Mouse (Mus musculus) NIH3T3 (cell line): Measurements from ENCODE around the gene Mthfd2.
"Not testable (repeated sequence)": the region's sequence is repeated elsewhere in the genome, so short reads cannot be mapped to it uniquely, and the experiment has no call there.

Source experiments
- DNase-seq: peaks from one replicate; pipeline ENCODE4 v3.0.0-alpha.2; 2012; ENCODE audit warnings: low read depth

Mthfd2 gene

GRCm38 (mm10) chr6:83325525-83326393 is at the start of gene Mthfd2, which contains the start of gene Mob1a:
Gene Mthfd2 (minus strand): TSS chr6:83325908.
Gene Mob1a (plus strand): TSS chr6:83326016.
- peak; percentile 97 for DNase-seq

- DNase-seq = no peak
These were observed 48.1 kb upstream of the Mthfd2 start for GRCm38 (mm10) chr6:83373704-83374300.

DNA sequence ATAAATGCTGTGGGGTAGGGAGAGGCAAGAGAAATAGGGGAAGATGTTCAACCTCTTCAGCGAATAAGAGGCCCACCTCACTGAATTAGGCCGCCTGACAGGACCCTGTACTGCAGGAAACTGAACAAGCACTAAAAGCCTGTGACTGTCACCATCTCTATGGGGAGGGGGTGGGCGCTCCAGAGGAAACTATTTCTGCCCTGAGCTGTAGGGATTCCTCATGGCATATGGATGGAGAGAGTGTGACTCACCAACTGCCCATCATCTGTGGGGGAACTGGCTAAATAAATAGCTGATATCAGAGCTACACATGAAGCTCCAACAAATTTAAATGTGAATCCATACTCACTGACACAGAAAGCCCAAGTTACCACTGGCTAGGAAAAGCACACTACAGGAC is 45.6 kb upstream of the Mthfd2 start:
- DNase-seq = no peak

- DNase-seq = no peak
These were observed 44.7 kb upstream of the Mthfd2 start for GRCm38 (mm10) chr6:83370316-83370965.

- no peak for DNase-seq
These were observed 37.4 kb upstream of the Mthfd2 start for GRCm38 (mm10) chr6:83363075-83363474.

GRCm38 (mm10) chr6:83361523-83362248 is 36.0 kb upstream of the Mthfd2 start:
- no peak for DNase-seq

DNA sequence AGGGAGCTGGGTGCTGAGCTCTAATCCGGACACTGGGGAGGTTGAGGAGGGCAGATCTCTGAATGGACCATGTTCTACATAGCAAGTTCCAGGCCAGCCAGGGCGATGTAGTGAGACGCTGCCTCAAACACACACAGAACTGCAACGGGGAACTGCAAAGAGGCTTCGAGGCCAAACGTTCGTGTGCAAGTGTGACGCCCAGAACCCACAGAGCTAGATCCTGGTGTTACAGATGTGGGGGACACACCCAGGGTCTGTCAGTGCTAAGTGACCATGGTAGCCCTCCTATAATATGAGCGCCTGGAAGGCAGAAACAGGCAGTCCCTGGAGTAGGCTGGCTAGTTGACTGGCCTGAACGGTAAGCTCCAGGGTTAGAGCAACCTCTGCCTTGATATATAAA is 31.7 kb upstream of the Mthfd2 start:
- DNase-seq = no peak

- DNase-seq = peak; percentile 91
These were observed 30.9 kb upstream of the Mthfd2 start for GRCm38 (mm10) chr6:83356569-83357138.

GRCm38 (mm10) chr6:83354856-83355781 is 29.4 kb upstream of the Mthfd2 start:
- DNase-seq = no peak

- DNase-seq = no peak
These were observed 27.1 kb upstream of the Mthfd2 start for GRCm38 (mm10) chr6:83352666-83353410.

DNA sequence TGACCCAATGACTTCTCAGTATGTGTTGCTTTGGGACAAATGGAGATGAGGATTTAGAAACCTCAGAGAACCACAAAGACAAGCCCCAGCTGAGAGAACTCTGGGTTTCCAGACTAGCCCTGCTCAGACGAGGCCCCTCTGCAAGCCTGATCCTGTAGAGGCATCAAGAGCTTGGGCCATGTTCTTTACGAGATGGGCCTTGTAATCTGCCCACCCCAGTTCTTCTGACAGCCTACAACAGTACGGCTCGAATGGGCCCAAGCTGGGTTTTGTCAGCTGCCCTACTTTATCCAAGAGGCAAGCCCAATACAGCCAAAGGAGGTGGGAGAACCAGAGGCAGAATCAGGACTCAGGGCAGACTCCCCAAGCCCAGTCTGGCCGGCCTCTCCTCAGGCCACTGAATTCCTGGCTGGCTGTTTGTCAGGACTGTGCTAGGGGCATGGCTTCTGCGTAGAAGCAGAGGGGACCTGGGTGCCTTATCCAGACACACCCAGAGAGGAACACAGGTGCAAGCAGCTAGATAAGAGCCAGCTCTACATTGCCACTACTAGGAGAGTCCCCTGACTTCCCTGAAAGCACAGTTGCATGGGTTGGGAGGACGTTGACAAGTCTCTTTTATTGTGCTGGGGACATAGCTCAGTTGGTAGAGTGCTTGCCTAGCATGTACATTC is 25.9 kb upstream of the Mthfd2 start:
- no peak for DNase-seq

GRCm38 (mm10) chr6:83350851-83351405 is 25.2 kb upstream of the Mthfd2 start:
- DNase-seq = no peak

DNA sequence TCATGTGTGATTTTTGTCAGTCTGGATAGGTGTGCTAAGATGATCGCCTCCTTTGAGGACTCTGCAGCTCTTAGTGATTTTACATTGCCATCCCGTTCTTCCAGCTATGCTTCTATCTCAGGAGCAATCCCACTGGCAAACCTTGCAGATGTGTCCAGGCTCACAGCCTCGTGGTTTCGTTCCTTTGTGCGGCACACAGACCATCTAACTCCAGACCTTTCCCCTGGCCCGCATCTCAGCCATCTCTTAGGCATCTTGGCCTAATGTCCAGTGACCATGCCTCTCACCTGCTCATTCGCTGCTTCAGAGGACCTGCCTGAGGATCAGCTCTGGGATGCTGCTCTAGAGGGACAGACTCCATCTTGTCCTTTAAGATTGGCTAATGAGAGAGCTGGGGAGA is 24.5 kb upstream of the Mthfd2 start:
- DNase-seq = no peak

GRCm38 (mm10) chr6:83349274-83349958 is 23.7 kb upstream of the Mthfd2 start:
- peak; percentile 89 for DNase-seq

GRCm38 (mm10) chr6:83348873-83349272 is 23.2 kb upstream of the Mthfd2 start, which contains the start of gene Bola3:
Gene Bola3 (plus strand): TSS chr6:83349147.
- no peak for DNase-seq

- peak; percentile 45 for DNase-seq
These were observed 22.2 kb upstream of the Mthfd2 start for GRCm38 (mm10) chr6:83347916-83348315.

- DNase-seq = not testable (repeated sequence)
These were observed 19.6 kb upstream of the Mthfd2 start for GRCm38 (mm10) chr6:83345285-83345684.

GRCm38 (mm10) chr6:83342957-83343356 is 17.2 kb upstream of the Mthfd2 start:
- no peak for DNase-seq
